Mouse (Mus musculus): Measurements from ENCODE around the gene Ipo11. TPM values are rescaled to one million over a fixed set of nuclear protein-coding genes. Genes with fewer than 3 reads are reported as not detected.

Ipo11 gene
- polyA plus RNA-seq, 1 experiment from 2014 or later = 76.3 TPM

DNA sequence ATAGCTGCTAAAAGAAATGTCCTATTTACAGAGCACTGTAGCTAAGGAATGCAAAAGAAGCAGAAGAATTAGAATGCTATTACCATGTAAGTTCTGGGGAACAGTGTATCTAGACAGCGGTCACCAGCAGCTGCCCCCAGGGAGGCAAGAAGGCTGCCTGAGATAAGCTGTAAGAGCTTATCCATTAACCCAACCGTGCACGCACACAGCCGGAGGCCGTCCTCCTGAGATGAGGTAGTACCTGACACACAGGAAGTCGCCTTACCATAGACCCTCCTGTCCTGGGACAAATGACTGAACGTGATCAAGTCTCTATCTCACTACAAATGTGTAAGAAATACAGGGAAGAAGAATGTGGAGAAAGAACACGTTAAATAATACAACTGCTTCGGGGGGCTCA lies 43.6 kb downstream of the Ipo11 start:
- H3K9me3 ChIP-seq (replicated peaks; ENCODE audit: control insufficient read depth, low read length) = no peaks in the 10 kb centered on the region
- peaks cover 3% of the 10 kb centered on the region; the same call in 1 of the 2 replicates for H3K4me1 ChIP-seq (ENCODE audit: control insufficient read depth, insufficient read depth, low read length)
- H3K4me3 ChIP-seq (ENCODE audit: low read depth, low read length) = no peak overlapping the region
- no peak overlapping the region for H3K4me2 ChIP-seq
- H3K36me3 ChIP-seq (ENCODE audit: control insufficient read depth, insufficient read depth, low read length) = peaks cover 15% of the 10 kb centered on the region
- peak; percentile 96 for ATAC-seq (replicated peaks; ENCODE audit: insufficient number of reproducible peaks, low FRiP score, low TSS enrichment)
- 59% methylated on average over 9 of the region's 9 CpGs for WGBS (ENCODE audit: insufficient replicate concordance)
- H3K9ac ChIP-seq (ENCODE audit: low read depth, low read length) = no peak overlapping the region
- H3K27me3 ChIP-seq (ENCODE audit: control insufficient read depth, insufficient read depth, low read length) = no peaks in the 10 kb centered on the region
- peak overlapping the region; percentile 31; the same call in 1 of the 2 replicates for H3K27ac ChIP-seq (ENCODE audit: low read depth, low read length)

DNA sequence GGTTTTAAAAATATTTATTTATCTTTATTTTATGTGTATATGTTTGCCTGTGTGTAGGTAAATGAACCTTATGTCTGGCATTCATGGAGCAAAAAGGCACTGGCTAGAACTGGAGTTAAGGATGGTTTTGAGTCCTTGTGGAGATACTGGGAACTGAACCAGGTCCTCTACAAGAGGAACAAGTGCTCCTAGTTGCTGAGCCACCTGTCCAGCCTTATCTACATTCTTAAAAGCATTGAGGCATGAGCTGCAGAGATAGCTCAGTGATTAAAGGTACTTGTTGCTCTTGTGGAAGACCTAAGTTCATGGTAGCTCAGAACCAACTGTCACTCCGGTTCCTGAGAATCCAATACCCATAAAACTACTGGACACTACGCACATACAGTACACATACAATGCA lies 49.4 kb downstream of the Ipo11 start:
- H3K4me2 ChIP-seq = no peak overlapping the region

DNA sequence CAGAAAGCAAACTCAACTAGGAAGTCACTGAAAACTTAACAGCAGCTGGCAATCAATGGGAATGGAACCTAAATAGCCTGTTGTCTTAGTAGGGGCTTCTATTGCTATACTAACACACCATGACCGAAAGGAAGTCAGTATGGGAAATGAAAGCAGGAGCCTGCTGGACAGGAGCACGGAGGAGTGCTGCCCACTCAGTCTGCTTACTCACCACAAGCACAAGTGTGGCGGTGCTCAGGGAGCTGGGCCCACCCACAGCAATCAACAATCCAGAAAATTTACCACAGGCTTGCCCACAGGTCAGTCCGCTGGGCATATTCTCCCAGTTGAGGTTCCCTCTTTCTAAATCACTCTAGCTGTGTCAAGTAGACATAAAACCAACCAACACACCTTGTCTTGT lies 52.5 kb downstream of the Ipo11 start:
- Histone ChIP-seq H3K27ac (ENCODE audit: low read depth, low read length) (no peak overlapping the region), H3K4me3 (ENCODE audit: low read depth, low read length) (no peak overlapping the region), H3K36me3 (ENCODE audit: control insufficient read depth, insufficient read depth, low read length) (0 out of 2 replicates have a peak, but pooled peaks cover 5% of the 10 kb centered on the region), H3K9me3 (replicated peaks; ENCODE audit: control insufficient read depth, low read length) (no peaks in the 10 kb centered on the region), H3K4me2 (no peak overlapping the region), H3K4me1 (ENCODE audit: control insufficient read depth, insufficient read depth, low read length) (0 out of 2 replicates have a peak, but pooled peaks cover under 1% of the 10 kb centered on the region), H3K9ac (ENCODE audit: low read depth, low read length) (no peak overlapping the region), H3K27me3 (ENCODE audit: control insufficient read depth, insufficient read depth, low read length) (no peaks in the 10 kb centered on the region)
- ATAC-seq (replicated peaks; ENCODE audit: insufficient number of reproducible peaks, low FRiP score, low TSS enrichment) = no peak
- 93% methylated on average over 4 of the region's 4 CpGs for WGBS (ENCODE audit: insufficient replicate concordance)

More for the DNA sequence above, 49.4 kb downstream of the Ipo11 start:
- Histone ChIP-seq H3K4me1 (ENCODE audit: control insufficient read depth, insufficient read depth, low read length) (peaks cover 3% of the 10 kb centered on the region; the same call in 1 of the 2 replicates), H3K27me3 (ENCODE audit: control insufficient read depth, insufficient read depth, low read length) (no peaks in the 10 kb centered on the region), H3K27ac (ENCODE audit: low read depth, low read length) (no peak overlapping the region), H3K36me3 (ENCODE audit: control insufficient read depth, insufficient read depth, low read length) (0 out of 2 replicates have a peak, but pooled peaks cover 6% of the 10 kb centered on the region), H3K9me3 (replicated peaks; ENCODE audit: control insufficient read depth, low read length) (no peaks in the 10 kb centered on the region), H3K9ac (ENCODE audit: low read depth, low read length) (no peak overlapping the region), H3K4me3 (ENCODE audit: low read depth, low read length) (no peak overlapping the region)
- WGBS (ENCODE audit: insufficient replicate concordance) = 92% methylated on average over 2 of the region's 2 CpGs
- ATAC-seq (replicated peaks; ENCODE audit: insufficient number of reproducible peaks, low FRiP score, low TSS enrichment) = no peak

DNA sequence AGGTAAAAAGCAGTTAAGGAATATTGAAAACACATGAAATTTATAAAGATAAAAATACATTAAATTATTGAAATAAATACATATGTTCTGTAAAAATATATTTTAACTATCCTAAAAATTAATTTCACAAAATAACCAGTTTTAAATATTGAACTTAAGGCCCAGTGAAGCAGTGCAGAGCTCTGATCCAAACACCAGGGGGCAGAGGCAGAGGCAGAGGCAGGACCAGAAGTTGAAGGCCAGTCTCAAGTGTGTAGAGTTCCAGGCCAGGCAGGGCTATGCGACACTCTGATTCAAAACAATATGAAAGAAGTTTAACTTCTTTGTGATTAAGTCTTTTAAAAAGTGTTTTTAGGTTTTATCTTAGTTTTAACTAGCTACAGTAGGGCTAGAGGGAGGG lies 60.5 kb downstream of the Ipo11 start:
- no peak overlapping the region for H3K4me3 ChIP-seq (ENCODE audit: low read depth, low read length)
- no peaks in the 10 kb centered on the region for H3K4me1 ChIP-seq (ENCODE audit: control insufficient read depth, insufficient read depth, low read length)
- 87% methylated on average over 1 of the region's 1 CpGs for WGBS (ENCODE audit: insufficient replicate concordance)
- H3K27me3 ChIP-seq (ENCODE audit: control insufficient read depth, insufficient read depth, low read length) = no peaks in the 10 kb centered on the region
- H3K9me3 ChIP-seq (replicated peaks; ENCODE audit: control insufficient read depth, low read length) = no peaks in the 10 kb centered on the region
- H3K9ac ChIP-seq (ENCODE audit: low read depth, low read length) = no peak overlapping the region
- H3K36me3 ChIP-seq (ENCODE audit: control insufficient read depth, insufficient read depth, low read length) = peaks cover 7% of the 10 kb centered on the region
- H3K4me2 ChIP-seq = no peak overlapping the region
- no peak overlapping the region for H3K27ac ChIP-seq (ENCODE audit: low read depth, low read length)
- ATAC-seq (replicated peaks; ENCODE audit: insufficient number of reproducible peaks, low FRiP score, low TSS enrichment) = no peak

DNA sequence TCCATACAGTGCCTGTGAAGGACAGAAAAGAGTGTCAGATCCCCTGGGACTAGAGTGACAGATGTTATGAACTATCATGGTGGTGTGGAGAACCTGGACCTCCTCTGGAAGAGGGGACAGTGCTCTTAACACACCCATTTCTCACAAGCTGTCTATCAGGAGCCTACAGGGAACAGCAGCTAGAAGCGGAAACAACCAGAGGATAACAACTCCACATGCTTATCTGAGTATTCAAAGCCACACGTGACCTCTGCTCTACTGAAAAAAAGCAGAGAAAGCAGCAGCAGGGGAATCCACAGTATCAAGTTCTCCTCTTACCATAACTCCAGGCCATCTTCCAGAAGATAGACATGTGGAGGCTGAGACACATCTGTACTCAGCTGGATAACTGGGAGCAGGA lies 71.2 kb downstream of the Ipo11 start:
- ATAC-seq (replicated peaks; ENCODE audit: insufficient number of reproducible peaks, low FRiP score, low TSS enrichment) = peak; percentile 90
- Histone ChIP-seq H3K4me1 (ENCODE audit: control insufficient read depth, insufficient read depth, low read length) (peaks cover 3% of the 10 kb centered on the region; the same call in 1 of the 2 replicates), H3K36me3 (ENCODE audit: control insufficient read depth, insufficient read depth, low read length) (peaks cover 12% of the 10 kb centered on the region), H3K9me3 (replicated peaks; ENCODE audit: control insufficient read depth, low read length) (no peaks in the 10 kb centered on the region; the same call in 1 of the 2 replicates), H3K4me2 (no peak overlapping the region), H3K9ac (ENCODE audit: low read depth, low read length) (no peak overlapping the region), H3K27me3 (ENCODE audit: control insufficient read depth, insufficient read depth, low read length) (no peaks in the 10 kb centered on the region), H3K27ac (ENCODE audit: low read depth, low read length) (no peak overlapping the region), H3K4me3 (ENCODE audit: low read depth, low read length) (no peak overlapping the region)
- WGBS (ENCODE audit: insufficient replicate concordance) = 33% methylated on average over 2 of the region's 2 CpGs

DNA sequence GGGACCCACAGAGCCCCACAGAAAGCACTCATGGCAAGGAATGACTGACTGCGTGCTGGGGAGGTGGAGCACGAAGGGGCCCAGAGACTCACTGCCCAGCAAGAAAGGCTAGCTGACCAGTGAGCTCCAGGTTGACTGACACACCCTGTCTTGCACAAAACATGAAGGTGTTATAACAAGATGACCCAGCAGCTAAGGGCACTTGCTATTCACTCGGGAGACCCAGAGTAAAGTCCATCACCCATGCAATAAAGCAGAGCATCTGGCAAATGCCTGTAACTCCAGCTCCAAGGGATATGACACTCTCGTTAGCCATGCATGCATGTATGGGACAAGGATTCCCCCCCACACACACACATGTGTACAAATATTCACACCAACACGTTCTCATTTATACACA lies 78.0 kb downstream of the Ipo11 start:
- no peaks in the 10 kb centered on the region for H3K4me1 ChIP-seq (ENCODE audit: control insufficient read depth, insufficient read depth, low read length)
- H3K4me2 ChIP-seq = no peak overlapping the region
- H3K9me3 ChIP-seq (replicated peaks; ENCODE audit: control insufficient read depth, low read length) = no peaks in the 10 kb centered on the region
- H3K27ac ChIP-seq (ENCODE audit: low read depth, low read length) = no peak overlapping the region
- no peak for ATAC-seq (replicated peaks; ENCODE audit: insufficient number of reproducible peaks, low FRiP score, low TSS enrichment)
- H3K4me3 ChIP-seq (ENCODE audit: low read depth, low read length) = no peak overlapping the region
- no peaks in the 10 kb centered on the region for H3K27me3 ChIP-seq (ENCODE audit: control insufficient read depth, insufficient read depth, low read length)
- peaks cover 6% of the 10 kb centered on the region; the same call in 1 of the 2 replicates for H3K36me3 ChIP-seq (ENCODE audit: control insufficient read depth, insufficient read depth, low read length)
- WGBS (ENCODE audit: insufficient replicate concordance) = 89% methylated on average over 5 of the region's 5 CpGs
- no peak overlapping the region for H3K9ac ChIP-seq (ENCODE audit: low read depth, low read length)

DNA sequence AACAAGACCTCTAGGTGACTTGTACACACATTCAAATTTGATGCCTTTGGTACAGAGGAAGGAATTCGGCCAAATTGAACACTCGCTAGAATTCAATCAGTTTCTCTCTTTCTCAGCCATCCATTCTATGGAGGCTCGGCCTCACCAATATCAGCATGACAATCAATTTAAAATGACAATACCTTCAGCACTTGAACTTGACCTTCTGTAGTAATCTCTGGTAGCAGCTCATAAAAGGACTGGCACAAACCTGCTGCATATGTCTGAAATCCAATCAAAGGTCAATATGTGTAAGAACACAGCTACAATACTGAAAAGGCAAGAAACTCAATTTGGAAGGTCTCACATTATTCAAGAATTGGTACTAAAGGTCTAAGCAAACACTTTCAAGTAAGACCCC lies 80.2 kb downstream of the Ipo11 start:
- Histone ChIP-seq H3K4me2 (no peak overlapping the region), H3K36me3 (ENCODE audit: control insufficient read depth, insufficient read depth, low read length) (0 out of 2 replicates have a peak, but pooled peaks cover 3% of the 10 kb centered on the region), H3K4me3 (ENCODE audit: low read depth, low read length) (no peak overlapping the region), H3K9me3 (replicated peaks; ENCODE audit: control insufficient read depth, low read length) (no peaks in the 10 kb centered on the region), H3K27me3 (ENCODE audit: control insufficient read depth, insufficient read depth, low read length) (no peaks in the 10 kb centered on the region), H3K9ac (ENCODE audit: low read depth, low read length) (no peak overlapping the region), H3K27ac (ENCODE audit: low read depth, low read length) (no peak overlapping the region), H3K4me1 (ENCODE audit: control insufficient read depth, insufficient read depth, low read length) (no peaks in the 10 kb centered on the region)
- no peak for ATAC-seq (replicated peaks; ENCODE audit: insufficient number of reproducible peaks, low FRiP score, low TSS enrichment)
- WGBS (ENCODE audit: insufficient replicate concordance) = 93% methylated on average over 3 of the region's 3 CpGs

DNA sequence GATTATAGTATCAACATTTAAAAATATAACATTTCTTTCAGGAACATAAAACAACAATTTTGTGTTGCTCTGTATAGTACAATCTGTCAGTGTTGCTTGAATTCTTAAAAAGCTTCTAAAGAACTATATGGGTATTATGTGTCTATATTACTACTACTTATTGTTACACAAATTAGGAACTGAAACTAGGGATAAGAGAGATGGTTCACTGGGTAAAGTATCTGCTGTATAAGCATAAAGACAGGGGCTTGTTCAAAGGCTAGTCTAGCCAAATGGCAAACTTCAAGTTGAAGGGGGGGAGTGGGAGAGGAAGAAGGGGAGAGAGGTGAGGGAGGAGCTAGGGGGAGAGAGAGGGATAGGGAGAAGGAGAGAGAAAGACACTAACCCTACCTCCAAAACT lies 89.2 kb downstream of the Ipo11 start:
- H3K27ac ChIP-seq (ENCODE audit: low read depth, low read length) = no peak overlapping the region
- no peak overlapping the region for H3K4me3 ChIP-seq (ENCODE audit: low read depth, low read length)
- H3K9me3 ChIP-seq (replicated peaks; ENCODE audit: control insufficient read depth, low read length) = no peaks in the 10 kb centered on the region
- H3K9ac ChIP-seq (ENCODE audit: low read depth, low read length) = no peak overlapping the region
- no peak for ATAC-seq (replicated peaks; ENCODE audit: insufficient number of reproducible peaks, low FRiP score, low TSS enrichment)
- H3K4me1 ChIP-seq (ENCODE audit: control insufficient read depth, insufficient read depth, low read length) = 0 out of 2 replicates have a peak, but pooled peaks cover 4% of the 10 kb centered on the region
- no peaks in the 10 kb centered on the region for H3K27me3 ChIP-seq (ENCODE audit: control insufficient read depth, insufficient read depth, low read length)
- no peak overlapping the region for H3K4me2 ChIP-seq
- no peaks in the 10 kb centered on the region for H3K36me3 ChIP-seq (ENCODE audit: control insufficient read depth, insufficient read depth, low read length)

DNA sequence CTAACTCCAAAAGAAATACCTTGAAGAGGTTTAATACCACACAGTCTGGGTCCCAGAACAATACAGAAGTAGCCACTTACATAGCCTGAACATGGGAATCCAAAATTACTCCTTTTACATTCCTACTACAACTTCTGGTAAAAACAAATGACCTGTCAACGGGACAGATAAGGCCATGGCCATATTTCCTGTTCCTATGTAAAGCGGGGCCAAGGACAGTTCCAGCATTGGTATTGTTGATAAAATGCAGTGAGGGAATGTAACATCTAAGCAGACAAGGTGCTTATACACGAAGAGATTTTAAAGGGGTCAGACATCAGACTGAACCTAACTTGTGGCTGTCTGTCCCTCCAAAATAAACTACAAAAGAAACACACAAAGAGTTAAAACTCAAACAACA lies 91.8 kb downstream of the Ipo11 start:
- H3K4me2 ChIP-seq = no peak overlapping the region
- H3K27ac ChIP-seq (ENCODE audit: low read depth, low read length) = 0 out of 2 replicates have a peak overlapping the region, but pooled peaks have one; percentile 35
- WGBS (ENCODE audit: insufficient replicate concordance) = 31% methylated on average over 3 of the region's 3 CpGs
- no peaks in the 10 kb centered on the region for H3K36me3 ChIP-seq (ENCODE audit: control insufficient read depth, insufficient read depth, low read length)
- no peak overlapping the region for H3K9ac ChIP-seq (ENCODE audit: low read depth, low read length)
- no peak overlapping the region for H3K4me3 ChIP-seq (ENCODE audit: low read depth, low read length)
- 0 out of 2 replicates have a peak, but pooled peaks cover 4% of the 10 kb centered on the region for H3K4me1 ChIP-seq (ENCODE audit: control insufficient read depth, insufficient read depth, low read length)
- H3K9me3 ChIP-seq (replicated peaks; ENCODE audit: control insufficient read depth, low read length) = no peaks in the 10 kb centered on the region
- ATAC-seq (replicated peaks; ENCODE audit: insufficient number of reproducible peaks, low FRiP score, low TSS enrichment) = no peak; the same call in 1 of the 2 replicates
- H3K27me3 ChIP-seq (ENCODE audit: control insufficient read depth, insufficient read depth, low read length) = no peaks in the 10 kb centered on the region
